Mouse (Mus musculus) heart, embryonic 11.5 days (tissue): Measurements from ENCODE around the gene Xpo4. TPM values are rescaled to one million over a fixed set of nuclear protein-coding genes. Genes with fewer than 3 reads are reported as not detected.

ENCODE experiments used
- ATAC-seq: fragments of 200-750 bp; cut with Nextera tagmentation; replicated peaks from 2 replicates; pipeline ENCODE4 v1.8.0; 2017; ENCODE audit warnings: moderate library complexity; ENCODE audit not compliant: insufficient number of reproducible peaks, low FRiP score, low TSS enrichment
- H3K27ac ChIP-seq: fragments of 300-500 bp; sonication (generic); 2 replicates; pipeline ENCODE4 v1.5.1; 2014; ENCODE audit warnings: mild to moderate bottlenecking, low read depth, low read length
- H3K27me3 ChIP-seq: fragments of 300-500 bp; sonication (generic); 2 replicates; pipeline ENCODE4 v1.6.1; 2014; ENCODE audit warnings: mild to moderate bottlenecking, low read length, mixed read lengths; ENCODE audit not compliant: control insufficient read depth, insufficient read depth
- H3K36me3 ChIP-seq: fragments of 300-500 bp; sonication (generic); 2 replicates; pipeline ENCODE4 v1.6.1; 2014; ENCODE audit warnings: mild to moderate bottlenecking, low read length, moderate library complexity, mixed read lengths; ENCODE audit not compliant: control insufficient read depth, insufficient read depth
- H3K4me1 ChIP-seq: fragments of 300-500 bp; sonication (generic); 2 replicates; pipeline ENCODE4 v1.6.1; 2014; ENCODE audit warnings: low read length; ENCODE audit not compliant: control insufficient read depth, insufficient read depth
- H3K4me2 ChIP-seq: fragments of 300-500 bp; sonication (generic); 2 replicates; pipeline ENCODE4 v1.6.1; 2014; ENCODE audit warnings: mild to moderate bottlenecking, moderate library complexity
- H3K4me3 ChIP-seq: fragments of 300-500 bp; sonication (generic); 2 replicates; pipeline ENCODE4 v1.5.1; 2014; ENCODE audit warnings: low read depth, low read length
- H3K9ac ChIP-seq: fragments of 300-500 bp; sonication (generic); 2 replicates; pipeline ENCODE4 v1.6.1; 2014; ENCODE audit warnings: mild to moderate bottlenecking, low read depth, low read length, moderate library complexity
- H3K9me3 ChIP-seq: fragments of 300-500 bp; sonication (generic); replicated peaks from 2 replicates; pipeline ENCODE4 v1.6.1; 2016; ENCODE audit warnings: low read length; ENCODE audit not compliant: control insufficient read depth
- WGBS: fragments of 180-500 bp; shearing (Covaris S2); extraction: QIAGEN DNeasy Blood & Tissue Kit; methylation state at CpG from one replicate; pipeline ENCODE4 v1.1.7; 2014; ENCODE audit not compliant: insufficient replicate concordance; 5-methylcytosine and 5-hydroxymethylcytosine counted together
- polyA plus RNA-seq: library from polyadenylated mRNA; unstranded; fragments of >200 nt; fragmentation: Nextera tagmentation; extraction: Ambion mirVana; gene quantifications from 2 replicates; pipeline ENCODE4 v1.2.1, GENCODE M21; 2014

Gene Xpo4
- polyA plus RNA-seq, 1 experiment from 2014 or later, result 23.7 TPM

DNA sequence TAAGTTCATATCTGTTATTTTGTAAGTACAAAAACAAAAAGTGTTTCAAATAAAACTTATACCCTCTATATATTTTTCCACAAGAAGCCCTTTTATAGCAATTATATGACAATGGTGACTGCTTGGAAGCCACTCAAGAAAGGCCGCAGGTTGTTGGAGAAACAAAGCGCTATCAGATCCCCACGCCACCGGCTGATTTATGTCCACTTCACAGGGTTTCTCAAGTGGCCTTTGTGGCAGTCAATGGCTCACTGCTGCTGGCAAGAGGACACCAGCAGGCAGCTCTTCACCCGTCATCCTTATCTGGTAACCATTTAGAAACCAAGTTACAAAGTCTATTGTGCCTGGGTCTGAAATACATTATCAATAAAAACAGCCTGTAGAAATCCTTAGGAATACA lies 31.1 kb downstream of the Xpo4 start:
- 44% methylated on average over 5 of the region's 5 CpGs for WGBS
- no peaks in the 10 kb centered on the region for H3K27me3 ChIP-seq
- no peaks in the 10 kb centered on the region for H3K9me3 ChIP-seq
- ATAC-seq, result no peak
- H3K27ac ChIP-seq, result no peak overlapping the region
- no peak overlapping the region for H3K4me2 ChIP-seq
- H3K4me3 ChIP-seq, result no peak overlapping the region
- H3K36me3 ChIP-seq, result no peaks in the 10 kb centered on the region; the same call in 1 of the 2 replicates
- H3K9ac ChIP-seq, result no peak overlapping the region
- H3K4me1 ChIP-seq, result peaks cover 12% of the 10 kb centered on the region

DNA sequence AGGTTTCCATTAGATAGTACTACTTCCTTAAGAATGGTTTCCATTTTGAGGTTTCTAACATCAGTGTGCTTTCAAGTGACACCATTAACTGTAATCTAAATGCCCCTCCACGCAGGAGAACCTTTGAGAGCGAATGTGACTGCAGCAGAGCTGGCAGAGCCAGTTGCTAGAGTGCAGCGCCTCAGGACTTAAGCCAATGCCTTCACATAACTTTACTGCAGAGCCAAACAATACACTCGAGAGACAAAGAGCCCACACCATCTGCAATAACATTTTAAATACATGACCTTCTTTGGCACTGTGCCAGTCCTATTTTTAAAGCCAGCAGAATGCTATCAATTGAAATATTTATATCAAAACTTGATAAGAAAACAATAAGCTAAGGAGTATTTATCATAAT lies 35.6 kb downstream of the Xpo4 start:
- ATAC-seq, result no peak
- Histone ChIP-seq H3K4me2 (no peak overlapping the region), H3K9me3 (no peaks in the 10 kb centered on the region), H3K4me1 (peaks cover 5% of the 10 kb centered on the region; the same call in 1 of the 2 replicates), H3K9ac (no peak overlapping the region), H3K4me3 (no peak overlapping the region), H3K27me3 (no peaks in the 10 kb centered on the region), H3K36me3 (peaks cover 15% of the 10 kb centered on the region), H3K27ac (no peak overlapping the region)
- 68% methylated on average over 4 of the region's 4 CpGs for WGBS

DNA sequence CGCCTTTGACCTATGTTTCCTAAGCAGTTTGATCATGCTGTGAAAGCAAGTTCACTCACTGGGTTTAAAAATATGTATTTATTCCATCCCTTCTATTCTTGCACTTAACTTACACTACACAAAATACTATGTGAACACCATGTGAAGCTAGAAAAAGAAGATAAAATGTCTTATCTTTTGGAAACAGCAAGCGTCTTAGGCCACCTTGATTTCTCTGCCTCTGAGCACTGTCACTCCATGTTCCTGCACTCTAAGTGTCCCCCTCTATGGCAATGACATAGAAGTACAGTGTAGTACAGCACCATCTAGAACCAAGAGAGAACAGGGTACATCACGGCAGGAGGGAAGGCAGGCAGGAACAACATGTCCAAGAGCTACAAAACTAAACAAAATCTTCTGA lies 42.3 kb downstream of the Xpo4 start:
- no peak overlapping the region for H3K9ac ChIP-seq

DNA sequence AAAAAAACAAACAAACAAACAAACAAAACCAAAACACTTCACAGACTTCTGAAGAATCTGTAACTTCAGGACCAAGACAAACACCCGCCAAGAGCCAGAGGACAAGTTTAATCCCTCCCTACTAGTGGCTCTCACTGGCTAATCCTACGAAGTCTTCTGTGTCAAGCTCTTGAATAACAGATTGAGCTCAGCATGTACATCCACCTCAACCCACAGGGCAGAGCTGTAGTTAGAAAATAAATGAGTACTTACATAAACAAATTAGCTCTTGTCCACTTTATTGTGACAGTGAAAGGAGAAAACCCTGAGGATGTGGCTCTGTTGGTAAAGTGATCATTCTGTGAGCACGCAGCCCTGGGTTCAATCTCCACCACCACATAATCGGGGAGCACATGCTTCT lies 43.5 kb downstream of the Xpo4 start:
- Histone ChIP-seq H3K9ac (no peak overlapping the region), H3K4me3 (no peak overlapping the region), H3K27ac (no peak overlapping the region), H3K27me3 (no peaks in the 10 kb centered on the region), H3K36me3 (peaks cover 3% of the 10 kb centered on the region; the same call in 1 of the 2 replicates), H3K4me1 (no peaks in the 10 kb centered on the region), H3K4me2 (no peak overlapping the region), H3K9me3 (no peaks in the 10 kb centered on the region)
- ATAC-seq, result no peak
- WGBS, result 71% methylated on average over 4 of the region's 4 CpGs

More for the DNA sequence above, 42.3 kb downstream of the Xpo4 start:
- no peaks in the 10 kb centered on the region for H3K9me3 ChIP-seq
- peaks cover 9% of the 10 kb centered on the region for H3K36me3 ChIP-seq
- ATAC-seq, result no peak
- H3K4me3 ChIP-seq, result no peak overlapping the region
- 63% methylated on average over 3 of the region's 3 CpGs for WGBS
- no peak overlapping the region for H3K27ac ChIP-seq
- no peaks in the 10 kb centered on the region for H3K27me3 ChIP-seq
- H3K4me1 ChIP-seq, result no peaks in the 10 kb centered on the region
- H3K4me2 ChIP-seq, result no peak overlapping the region

DNA sequence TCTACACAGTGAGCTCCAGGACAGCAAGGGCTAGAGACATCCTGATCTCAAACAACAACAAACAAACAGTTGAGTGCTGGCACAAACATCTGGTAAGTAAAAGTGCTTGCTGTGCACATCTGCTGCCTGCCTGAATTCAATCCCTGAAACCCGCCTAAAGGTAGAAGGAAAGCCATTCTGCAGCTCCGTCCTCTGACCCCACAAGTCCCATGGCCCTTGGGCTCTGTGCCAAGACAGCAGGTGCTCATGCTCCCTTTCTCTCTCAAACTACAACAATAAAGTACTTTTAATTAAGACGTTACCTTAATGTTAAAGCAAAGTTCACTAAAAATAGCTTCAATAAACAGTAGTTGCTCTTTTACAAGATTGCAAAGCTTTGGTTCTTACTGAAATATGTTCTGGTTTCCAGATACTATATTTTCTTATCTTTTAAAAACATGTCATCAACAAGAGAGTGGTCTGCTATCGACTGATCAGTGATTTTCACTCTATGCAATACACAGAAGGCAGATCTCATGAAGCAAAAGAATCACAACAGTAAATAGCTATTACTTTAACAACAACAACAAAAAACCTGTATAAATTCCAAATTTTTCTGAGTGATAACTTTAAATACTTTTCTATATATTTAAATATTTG lies 44.5 kb downstream of the Xpo4 start:
- H3K4me2 ChIP-seq, result no peak overlapping the region
- no peak for ATAC-seq
- no peak overlapping the region for H3K4me3 ChIP-seq
- H3K4me1 ChIP-seq, result no peaks in the 10 kb centered on the region
- H3K27ac ChIP-seq, result no peak overlapping the region
- WGBS, result 73% methylated on average over 4 of the region's 4 CpGs
- H3K36me3 ChIP-seq, result no peaks in the 10 kb centered on the region
- H3K9me3 ChIP-seq, result no peaks in the 10 kb centered on the region
- H3K27me3 ChIP-seq, result no peaks in the 10 kb centered on the region
- no peak overlapping the region for H3K9ac ChIP-seq

DNA sequence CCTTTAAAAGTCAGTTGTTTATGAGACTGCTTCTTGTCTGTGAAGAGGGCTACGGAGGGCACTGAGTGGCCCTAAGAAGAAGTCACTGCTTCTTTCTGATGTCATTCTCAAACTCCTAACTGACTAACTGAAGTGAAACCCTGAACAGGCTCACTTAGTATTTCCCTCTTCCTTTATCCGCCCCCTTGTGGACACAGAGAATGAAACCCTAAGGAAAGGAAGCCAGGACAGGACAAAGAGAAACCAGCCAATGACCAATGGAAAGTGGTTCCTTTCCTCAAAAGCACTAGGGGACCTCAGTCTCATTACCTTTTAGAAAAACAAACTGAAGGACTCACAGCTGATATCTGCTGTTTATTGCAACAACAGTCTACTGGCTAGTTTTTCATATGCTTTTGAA lies 45.7 kb downstream of the Xpo4 start:
- Histone ChIP-seq H3K4me2 (no peak overlapping the region), H3K4me3 (no peak overlapping the region), H3K4me1 (no peaks in the 10 kb centered on the region), H3K9me3 (no peaks in the 10 kb centered on the region), H3K9ac (no peak overlapping the region), H3K27me3 (no peaks in the 10 kb centered on the region), H3K27ac (no peak overlapping the region), H3K36me3 (no peaks in the 10 kb centered on the region)
- WGBS, result 43% methylated on average over 2 of the region's 2 CpGs
- no peak for ATAC-seq

DNA sequence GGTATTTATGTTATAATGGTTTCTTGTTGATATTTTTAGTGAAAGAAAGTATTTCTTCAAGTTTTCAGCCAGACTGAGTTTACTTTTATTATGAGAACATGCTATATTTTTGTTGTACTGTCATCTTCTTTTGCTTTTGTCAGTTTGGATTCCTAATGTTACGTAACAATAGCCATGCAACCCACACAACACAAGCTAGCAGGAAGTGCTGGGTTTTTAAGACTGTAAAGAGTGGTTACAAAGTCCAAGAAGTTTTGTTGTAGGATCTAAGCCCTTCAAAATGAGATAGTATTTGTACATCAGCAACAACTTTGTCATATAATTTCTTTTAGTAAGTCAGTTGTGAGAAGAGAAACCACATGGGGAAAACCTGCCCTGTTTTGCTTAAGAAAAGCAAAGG lies 47.6 kb downstream of the Xpo4 start:
- H3K4me1 ChIP-seq, result no peaks in the 10 kb centered on the region
- no peak overlapping the region for H3K9ac ChIP-seq
- H3K27ac ChIP-seq, result no peak overlapping the region
- no peaks in the 10 kb centered on the region for H3K27me3 ChIP-seq
- no peak overlapping the region for H3K4me3 ChIP-seq
- H3K4me2 ChIP-seq, result no peak overlapping the region
- H3K36me3 ChIP-seq, result no peaks in the 10 kb centered on the region
- no peak for ATAC-seq
- 93% methylated on average over 1 of the region's 1 CpGs for WGBS
- H3K9me3 ChIP-seq, result no peaks in the 10 kb centered on the region

DNA sequence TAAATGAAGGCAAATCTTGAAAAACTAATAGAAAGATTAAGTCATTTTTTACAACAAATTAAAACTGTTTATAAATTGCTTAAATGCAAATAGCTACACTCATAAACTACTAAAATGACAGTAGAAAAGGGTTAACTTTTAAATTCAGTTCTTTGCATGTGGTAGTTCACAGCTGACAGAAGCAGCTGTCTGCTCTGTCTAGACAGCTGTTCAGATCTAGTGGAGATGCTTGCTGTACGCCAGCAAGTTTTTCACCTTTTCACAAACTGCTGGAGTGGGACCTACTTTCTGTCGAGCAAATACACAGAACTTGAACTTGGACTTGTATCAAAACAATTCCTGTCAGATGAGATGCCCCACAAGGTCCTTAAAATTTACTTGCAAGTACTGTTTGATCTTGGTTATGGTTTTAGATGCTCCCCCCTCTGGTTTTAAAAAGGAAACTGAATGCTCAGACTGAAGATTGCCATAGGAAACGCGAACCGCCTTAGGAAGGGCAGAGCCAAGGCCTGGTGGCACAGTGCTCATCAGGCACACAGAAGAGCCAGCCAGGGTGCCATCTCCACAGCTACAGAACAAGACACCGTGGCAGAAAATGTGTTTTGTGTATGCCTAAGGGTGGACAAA lies 48.8 kb downstream of the Xpo4 start:
- Histone ChIP-seq H3K4me2 (no peak overlapping the region), H3K27ac (no peak overlapping the region), H3K4me1 (no peaks in the 10 kb centered on the region), H3K9me3 (no peaks in the 10 kb centered on the region), H3K4me3 (no peak overlapping the region), H3K27me3 (no peaks in the 10 kb centered on the region), H3K9ac (no peak overlapping the region), H3K36me3 (no peaks in the 10 kb centered on the region)
- WGBS, result 82% methylated on average over 6 of the region's 6 CpGs
- ATAC-seq, result no peak

DNA sequence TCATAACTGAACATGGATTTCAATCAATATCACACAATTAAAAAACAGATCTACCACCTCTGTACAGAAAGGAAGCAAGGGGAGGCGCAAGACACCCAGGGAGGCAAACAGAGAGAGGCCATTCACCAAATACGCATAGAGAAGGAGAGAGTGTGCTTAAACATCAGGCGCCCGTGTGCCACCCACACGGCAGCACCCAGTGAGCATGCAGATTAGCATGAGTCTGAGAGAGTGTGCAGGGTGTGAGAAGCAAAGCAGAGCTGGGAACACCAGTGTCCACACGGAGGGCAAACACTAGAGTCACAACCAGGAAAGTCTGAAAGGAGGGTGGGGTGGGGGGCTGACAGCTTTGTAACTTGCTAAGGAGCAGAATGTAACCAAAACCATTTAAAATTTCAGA lies 49.4 kb downstream of the Xpo4 start:
- no peak overlapping the region for H3K9ac ChIP-seq

More for the DNA sequence above, 49.4 kb downstream of the Xpo4 start:
- no peak for ATAC-seq
- Histone ChIP-seq H3K9me3 (no peaks in the 10 kb centered on the region), H3K4me3 (no peak overlapping the region), H3K27ac (no peak overlapping the region), H3K27me3 (no peaks in the 10 kb centered on the region), H3K4me2 (no peak overlapping the region), H3K4me1 (no peaks in the 10 kb centered on the region), H3K36me3 (no peaks in the 10 kb centered on the region)
- 90% methylated on average over 6 of the region's 6 CpGs for WGBS
